Mouse (Mus musculus): ENCODE data around the gene Susd1.
A peak's percentile ranks its signal among the peaks of the same experiment; 100 is the strongest.

Susd1 gene

DNA sequence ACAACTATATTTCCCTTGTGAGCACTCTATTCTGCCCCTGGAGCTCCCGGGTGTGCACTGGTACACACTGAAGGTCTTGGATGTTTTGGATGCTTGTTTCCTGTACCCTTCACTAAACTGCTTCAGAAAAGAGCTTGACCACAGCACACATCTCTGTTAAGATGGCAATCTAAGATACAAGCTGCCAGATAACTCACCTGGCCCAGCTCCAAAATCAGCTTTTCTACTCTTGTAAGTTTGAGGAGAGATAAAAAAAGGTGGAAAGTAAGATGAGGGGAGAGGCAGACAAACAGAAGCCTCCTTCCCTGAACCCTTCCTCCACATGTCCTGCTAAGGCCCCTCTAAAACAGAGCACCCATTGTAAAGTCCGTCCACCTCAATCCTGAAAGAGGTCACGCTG is 115.7 kb downstream of the Susd1 start:
- DNase-seq (ENCODE audit: low read depth), result no peak

DNA sequence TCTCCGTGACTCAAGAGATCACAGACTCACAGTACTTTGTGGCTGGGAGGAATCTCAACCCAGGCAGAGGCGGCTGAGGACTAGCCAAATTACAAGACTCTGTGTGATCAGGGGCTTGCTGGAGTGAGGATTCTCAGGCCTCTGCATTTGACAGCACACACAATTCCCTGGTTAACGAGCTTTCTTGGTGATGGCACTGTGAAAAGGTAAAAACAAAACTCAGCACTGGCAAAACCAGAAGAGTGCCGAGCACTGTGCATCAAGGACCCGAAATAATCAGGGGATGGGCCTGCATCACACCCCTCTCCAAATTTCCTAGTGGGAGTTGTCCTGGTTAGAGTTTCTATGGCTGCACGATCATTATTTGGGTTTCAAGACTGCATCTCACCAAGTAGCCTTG is 116.4 kb downstream of the Susd1 start:
- DNase-seq (ENCODE audit: low read depth), result no peak

DNA sequence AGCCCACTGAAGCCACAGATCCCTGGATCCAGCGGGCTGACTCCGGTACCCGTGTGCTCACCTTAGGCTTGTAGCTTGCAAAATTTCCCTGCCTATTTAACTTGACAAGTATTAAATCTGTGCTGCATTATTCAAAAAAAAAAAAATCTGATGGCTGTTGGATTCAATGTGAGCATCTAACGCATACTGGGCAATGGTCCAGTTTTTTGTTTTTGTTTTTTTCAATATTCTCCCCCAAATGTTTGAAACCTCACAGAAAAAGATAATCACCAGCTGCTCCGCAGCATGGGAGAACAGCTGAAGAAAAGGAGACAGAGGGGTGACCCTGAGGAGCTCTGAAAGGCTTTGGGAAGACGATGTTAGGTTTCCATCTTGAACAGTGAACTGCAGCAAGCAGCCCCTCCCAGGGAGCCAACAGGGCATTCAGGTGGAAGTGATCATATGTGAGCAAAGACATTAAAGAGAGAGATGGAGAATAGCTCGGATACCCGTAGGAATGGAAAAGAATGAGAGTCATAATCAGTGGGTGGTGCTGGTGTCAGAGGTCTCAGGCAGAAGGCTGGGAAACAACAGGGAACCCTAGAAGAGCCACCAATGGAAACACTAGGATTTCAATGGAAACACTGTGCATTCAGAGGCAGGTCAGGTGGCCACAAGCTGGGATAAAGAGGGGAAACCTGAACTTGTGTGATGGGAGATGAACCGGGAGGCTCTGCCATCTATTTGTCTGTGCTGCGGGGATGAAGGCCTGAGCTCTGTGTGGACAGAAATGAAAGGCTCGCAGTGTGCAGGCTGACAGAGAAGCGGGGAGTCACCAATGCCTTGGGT is 117.0 kb downstream of the Susd1 start:
- no peak for DNase-seq (ENCODE audit: low read depth)

DNA sequence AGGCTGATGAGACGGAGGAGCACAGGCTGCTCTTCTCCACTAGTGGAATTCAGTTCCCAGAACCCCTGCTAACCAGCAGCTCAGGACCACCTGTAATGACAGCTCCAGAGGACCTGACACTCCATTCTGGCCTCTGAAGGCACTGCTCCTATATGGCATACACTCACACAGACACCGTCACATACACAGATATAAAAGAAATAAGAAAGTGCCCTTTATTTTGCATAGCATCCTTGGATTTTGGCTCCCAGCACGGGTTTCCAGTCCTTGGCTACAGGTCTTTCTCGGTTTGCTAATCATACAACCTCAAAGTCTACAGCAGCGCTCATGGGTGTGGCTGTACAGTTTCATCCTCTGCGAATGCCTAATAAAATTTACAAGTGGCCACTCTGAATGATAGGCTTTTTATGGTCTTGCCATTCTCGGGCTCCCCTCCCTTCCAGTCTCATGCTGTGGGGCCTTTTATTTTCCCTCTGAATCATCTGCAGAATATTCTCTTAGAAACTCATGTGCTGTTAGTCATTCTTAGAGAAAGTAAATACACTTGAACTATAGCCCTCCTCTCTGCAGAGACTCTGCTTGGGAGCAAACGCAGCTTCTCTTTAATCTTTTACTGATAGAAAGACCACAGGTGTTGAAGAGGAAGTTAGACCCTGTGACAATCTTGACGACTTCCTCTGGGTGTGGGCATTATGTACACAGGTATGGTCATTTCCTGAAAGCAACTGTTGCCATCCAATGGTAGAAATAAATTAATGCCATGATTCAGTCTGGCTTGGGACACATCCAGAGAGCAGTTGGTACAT is 119.1 kb downstream of the Susd1 start:
- DNase-seq (ENCODE audit: low read depth), result peak; percentile 70

DNA sequence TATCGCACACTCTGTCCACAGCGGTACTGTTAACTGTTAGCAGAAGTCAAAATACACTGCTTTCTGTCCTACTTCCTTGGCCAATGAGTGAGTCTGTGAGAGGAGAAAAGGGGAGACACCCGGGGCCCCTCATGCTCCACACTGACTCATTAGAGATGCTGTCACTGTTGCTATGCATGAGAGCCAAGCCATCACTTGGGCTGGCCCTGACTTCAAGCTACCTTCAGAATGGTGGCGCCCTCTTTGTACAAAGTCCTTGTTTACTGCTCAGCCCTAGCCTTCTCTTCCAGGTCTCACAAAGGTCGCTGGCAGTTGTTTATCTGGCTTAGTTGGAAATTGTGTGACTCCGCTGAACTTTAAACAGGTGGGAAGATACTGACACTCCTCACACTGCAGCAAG is 119.8 kb downstream of the Susd1 start:
- DNase-seq (ENCODE audit: low read depth), result no peak

DNA sequence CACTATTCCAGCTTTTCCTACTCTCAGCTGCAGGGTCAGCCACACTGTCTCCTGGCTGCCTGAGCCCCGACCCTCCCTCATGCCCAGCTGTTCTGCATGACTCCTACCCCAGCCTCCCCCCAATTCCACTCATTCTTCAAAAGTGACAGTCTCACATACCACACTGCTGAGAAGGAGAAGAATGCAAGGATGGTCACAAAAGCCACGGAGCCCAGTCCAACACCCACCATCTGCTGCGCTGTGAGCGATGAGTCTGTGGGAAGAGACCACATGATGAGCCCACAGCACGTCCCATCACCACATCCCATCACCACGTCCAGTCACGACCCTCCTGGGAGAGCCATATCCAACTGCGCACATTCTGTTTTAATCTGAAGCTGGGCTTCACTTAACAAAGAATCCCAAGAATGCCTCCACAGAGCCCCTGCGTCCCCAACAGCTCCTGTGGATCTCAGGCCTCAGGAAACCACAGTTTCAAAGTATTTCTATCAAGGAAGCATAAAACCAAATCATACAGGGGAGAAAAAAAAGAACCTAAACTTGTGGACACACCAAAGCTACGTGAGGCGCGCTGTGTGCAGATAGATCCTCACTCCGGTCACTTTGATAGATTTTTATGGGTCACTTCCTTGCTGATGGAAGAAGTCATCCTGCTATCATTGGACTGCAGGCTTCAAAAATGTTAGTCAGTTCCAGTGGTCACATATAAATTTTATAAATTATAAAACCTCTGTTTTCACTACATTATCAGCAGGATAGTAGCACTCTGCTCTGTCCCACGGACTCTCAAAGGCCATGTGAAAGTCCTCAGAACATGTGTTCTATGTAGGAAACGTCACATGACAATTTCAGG is 122.7 kb downstream of the Susd1 start:
- DNase-seq (ENCODE audit: low read depth), result peak; percentile 87

DNA sequence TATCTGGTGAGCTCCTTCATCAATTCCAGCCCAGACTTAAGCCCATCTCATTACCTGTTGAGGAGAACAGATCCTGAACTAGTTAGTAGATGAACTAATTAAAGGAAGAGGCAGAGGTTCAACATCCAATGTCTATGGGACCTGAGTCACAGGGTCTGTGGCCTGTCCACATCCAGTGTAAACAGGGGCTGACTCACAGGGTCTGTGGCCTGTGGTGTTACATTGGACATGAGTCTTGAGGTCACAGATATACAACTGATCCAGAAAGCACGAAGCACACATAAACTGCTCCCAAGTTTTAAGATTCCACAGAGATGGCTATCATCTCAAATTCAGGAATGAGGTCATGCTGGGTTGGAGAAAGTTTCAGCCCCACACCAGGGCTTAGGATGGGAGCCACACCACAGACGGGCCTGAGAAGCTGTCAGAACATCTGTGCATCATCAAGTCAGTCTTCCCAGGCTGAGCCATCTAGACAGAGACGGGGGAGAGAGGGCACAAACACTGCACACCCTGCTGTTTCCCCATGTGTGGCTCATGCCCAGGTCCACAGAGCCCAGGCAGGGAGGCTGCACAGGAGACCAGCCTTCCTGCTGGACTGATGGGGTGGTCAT is 123.4 kb downstream of the Susd1 start:
- peak; percentile 90 for DNase-seq (ENCODE audit: low read depth)

DNA sequence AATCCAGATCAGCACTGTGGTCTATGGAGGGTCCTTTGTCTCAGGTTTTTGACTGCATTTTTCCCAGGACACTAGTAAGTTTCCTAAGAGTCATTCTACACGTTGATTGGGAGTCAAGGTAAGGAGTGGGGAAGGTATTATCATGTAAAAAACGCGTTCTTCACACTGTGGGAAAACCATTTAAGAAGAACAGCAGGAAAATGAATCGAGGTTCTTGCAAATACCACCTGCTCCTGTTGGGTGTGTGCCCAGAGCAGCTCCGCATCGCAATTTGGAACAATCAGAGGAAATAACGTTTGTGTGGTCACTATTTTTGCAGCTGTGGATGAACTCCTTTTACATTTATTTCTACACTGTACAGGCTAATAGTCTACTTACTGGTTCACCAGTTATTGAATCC is 125.5 kb downstream of the Susd1 start:
- no peak for DNase-seq (ENCODE audit: low read depth)

DNA sequence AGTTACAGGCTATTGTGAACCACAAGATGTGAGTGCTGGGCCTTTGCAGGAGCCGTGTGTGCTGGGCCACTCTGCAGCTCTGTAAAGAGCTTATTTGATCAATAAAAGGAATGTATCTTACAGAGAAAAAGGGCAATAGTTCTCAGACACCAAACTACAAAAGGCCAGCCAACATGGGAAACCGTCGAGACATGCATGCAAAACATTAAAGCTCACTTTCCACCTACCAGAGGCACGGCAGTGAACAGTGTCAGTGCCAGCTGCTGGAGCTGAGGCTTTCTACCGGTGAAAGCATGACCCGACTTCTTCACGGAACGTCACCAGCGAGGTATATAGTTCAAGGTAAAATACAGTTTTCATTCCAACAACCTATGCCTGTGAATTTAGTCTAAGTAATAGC is 127.8 kb downstream of the Susd1 start:
- DNase-seq (ENCODE audit: low read depth), result no peak

DNA sequence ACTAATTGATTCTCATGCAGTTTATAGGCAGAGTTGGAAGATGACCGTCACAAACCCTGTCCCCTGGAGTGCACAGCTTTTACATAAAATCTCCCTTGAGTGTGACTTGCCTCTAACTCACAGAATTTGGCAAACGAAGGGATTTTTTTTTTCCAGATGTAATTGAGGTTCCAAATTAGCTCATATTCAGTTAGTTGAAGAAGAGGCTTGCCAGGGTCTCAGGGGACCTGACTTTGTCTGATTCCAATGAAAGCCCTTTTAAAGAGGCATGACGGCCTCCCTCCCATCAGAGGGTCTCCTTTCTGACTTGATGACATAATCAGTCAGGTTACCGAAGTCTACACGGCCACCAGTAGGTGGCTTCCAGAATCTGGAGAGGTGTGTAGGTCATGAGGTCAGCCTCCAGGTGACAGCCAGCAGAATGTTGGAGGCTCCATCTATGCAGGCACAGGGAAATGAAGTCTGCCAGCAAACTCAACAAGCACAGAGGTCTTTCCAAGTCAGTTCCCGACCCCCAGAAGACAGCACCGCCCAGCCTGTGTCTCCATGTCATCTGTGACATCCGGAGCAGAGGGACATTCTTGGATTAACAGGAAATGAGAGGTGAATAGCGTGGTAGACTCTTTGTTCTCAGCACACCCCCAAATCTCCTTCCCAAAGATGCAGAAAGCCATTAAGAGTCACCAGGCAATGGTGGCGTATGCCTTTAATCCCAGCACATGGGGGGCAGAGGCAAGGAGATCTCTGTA is 130.4 kb downstream of the Susd1 start:
- no peak for DNase-seq (ENCODE audit: low read depth)

DNA sequence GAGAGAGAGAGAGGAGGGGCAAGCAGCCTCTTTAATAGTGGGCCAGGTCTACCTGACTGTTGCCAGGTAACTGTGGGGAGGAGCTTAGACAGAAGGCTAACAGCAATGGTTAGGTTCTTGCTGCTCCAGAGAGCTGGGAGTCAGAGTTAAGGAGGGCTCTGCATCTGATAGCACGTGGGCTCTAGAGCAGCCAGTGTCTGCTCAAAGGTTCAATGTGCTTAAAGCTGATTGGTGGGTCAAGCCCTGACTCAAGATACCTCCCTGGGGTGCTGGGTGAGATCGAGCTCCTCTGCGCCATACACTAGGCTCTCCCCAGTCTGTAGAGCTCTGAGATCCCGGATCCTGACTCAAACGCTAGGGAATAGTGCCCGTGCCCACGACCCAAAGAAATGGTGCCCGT is 136.0 kb downstream of the Susd1 start:
- no peak for DNase-seq (ENCODE audit: low read depth)

DNA sequence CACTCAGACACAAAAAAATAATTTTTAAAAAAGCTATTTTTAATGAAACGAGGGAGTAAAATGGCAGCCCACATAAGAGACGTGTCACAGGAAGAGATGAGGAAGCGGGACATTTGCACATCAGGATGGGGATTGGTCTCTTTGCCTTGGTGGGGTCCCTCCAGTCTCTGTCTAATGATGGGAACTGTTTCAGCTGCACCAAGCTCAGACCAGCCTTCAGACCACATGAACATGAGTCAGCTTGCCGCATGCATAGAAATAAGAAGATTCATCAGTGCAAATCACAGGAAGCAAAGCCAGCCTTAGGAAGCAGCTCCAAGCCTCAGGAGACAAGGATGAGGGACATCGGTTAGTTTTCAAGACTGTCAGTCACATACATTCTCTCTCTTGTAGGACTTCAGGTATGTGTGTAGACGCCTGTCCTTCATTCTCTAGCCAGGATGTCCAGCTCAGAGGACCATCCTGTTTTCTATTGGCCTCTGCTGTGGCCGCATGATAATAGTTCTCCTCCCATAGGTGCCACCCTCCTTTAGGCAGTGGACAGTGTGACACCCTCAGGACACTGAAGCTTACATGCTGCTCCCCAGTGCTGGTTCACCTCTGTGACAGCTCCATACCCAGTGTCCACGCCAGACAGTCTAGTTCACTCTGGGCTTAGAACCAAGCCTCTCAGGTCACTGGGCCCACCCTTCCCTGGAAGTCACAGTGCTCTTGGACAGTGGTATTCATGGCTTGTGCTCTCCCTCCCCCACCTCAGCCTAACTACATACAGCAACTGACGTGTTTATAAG is 137.2 kb downstream of the Susd1 start:
- no peak for DNase-seq (ENCODE audit: low read depth)

DNA sequence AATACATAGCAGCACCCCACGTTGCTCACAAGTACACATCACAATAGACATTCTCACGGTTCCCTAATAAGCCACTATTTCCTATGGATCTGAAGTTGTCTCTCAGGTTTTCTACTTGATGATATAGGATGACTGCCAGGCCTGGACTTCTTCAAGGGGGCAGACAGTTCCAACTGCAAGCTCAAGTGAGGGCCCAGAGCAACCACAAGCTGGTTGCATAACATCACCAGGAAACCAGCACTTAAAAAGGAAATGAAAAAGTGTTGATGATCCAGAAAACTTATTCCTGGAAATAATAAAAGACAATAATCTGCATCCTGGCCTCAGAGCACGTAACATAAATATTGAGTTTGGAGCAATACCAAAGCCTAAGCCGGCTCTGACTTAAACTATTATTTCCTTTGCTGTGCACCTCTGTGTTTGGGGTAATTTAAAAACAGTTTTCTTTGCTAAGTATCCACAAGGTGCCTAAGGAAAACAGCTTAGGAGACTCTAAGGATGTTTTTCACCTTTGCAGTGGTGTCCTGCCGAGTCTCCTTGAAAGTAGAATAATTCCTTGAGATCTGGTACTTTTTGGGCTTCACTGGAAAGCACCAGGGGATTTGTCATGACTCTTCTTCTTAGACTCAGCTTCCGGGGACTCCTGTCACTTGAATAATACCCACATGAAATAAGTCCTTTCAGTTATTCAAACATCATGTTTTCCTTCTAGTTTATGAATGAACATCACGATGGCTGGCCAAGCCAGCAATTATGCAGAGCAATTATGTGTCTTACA is 139.5 kb downstream of the Susd1 start:
- no peak for DNase-seq (ENCODE audit: low read depth)

DNA sequence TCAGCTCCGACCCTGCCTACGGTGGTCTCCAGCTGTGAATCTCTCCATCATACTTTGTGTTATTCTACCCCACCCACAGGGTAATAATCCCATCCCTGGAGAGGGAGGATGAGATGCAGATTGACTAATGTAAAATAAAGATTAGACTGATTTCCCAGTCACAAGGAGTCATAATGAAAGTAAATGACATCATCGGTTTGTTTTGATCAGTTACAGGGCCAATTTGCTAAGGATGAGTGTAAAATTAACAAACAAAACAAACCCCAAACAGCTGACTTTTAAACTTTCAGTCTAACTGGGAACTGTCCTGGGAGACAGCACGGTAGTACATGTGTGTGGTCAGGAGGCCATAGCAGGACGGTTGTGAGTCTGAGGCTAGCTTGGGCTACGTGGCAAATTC is 143.3 kb downstream of the Susd1 start:
- DNase-seq (ENCODE audit: low read depth), result no peak

DNA sequence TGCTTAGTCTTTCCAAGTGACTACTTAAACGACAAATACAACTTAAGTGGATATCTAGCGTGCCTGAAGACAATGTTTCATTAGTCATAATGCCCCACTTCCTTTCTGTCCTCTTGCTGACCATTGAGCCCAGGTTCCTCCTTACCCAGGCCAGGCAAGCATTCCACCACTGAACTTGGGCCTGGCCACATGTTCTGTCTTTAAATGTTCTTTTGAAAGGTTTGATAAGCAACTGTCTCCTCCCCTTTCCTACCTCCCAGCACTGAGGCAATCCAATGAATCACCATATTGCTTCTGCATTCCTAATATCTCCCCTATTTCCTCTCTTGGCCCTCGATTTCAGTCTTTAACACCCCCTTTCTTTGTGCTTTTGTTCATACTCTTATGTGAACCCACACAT is 143.8 kb downstream of the Susd1 start:
- no peak for DNase-seq (ENCODE audit: low read depth)

DNA sequence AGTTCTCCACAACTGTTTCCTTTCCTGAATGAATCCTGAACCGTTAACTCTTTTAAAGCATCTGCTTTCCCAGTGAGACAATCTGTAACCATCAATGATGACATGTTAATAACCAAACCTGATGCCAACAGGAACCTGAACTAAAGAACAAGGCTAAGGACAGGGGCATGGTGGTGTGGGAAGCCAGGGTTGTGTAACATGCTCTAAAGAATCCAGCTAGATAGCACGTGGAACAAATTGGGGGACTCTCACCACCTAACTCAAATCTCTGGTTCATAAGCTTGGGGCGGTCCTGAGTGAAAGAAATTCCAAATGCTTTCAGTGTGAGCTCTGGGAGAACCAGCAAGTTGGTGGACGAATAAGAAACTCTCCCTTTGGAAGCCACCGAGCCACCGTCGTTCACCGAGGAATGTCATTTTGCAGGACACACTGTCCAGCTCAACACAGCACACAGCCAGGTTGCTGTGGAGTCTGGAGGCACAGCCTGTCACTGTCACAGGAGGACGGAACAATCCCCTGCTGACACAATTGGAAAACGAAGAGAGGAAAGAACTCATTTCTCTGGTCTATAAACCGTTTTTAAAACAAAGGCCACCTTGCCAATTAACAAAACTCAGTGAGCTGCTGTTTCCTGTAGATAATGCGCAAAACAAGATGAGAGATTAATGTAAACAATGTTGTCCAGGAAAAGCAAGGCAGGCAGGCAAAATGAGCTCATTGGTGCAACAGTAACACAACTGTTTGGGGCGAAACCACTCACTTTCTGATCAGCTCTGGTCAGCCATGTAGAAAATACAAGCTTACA is 146.3 kb downstream of the Susd1 start:
- DNase-seq (ENCODE audit: low read depth), result no peak

DNA sequence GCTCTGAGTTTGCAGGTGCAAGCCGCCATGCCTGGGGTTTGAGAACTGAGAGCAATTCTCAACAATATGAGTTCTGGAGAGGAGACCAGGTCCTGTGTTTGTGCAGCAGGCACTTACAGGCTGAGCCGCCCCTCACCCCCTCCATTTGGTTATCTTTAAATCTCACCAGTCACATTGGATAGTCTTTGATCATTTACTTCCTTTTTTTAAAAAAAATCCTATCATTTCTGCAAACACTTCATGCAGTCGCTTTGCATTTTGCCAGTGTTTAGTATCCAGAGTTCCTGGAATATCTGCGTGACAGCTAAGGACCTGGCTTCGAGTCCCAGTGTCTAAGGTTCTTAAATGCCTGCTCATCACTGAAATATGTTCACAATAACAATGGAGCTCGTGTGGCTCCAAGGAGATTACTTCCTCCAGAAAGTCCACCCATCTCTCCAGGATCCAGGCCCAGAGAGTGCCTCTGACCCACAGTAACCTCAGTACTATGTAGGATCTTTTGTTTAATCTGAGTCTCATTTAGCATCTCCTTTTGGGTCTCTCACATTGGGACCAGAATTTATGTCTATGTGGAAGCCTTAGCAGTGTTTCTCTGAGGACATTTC is 147.4 kb downstream of the Susd1 start:
- no peak for DNase-seq (ENCODE audit: low read depth)

DNA sequence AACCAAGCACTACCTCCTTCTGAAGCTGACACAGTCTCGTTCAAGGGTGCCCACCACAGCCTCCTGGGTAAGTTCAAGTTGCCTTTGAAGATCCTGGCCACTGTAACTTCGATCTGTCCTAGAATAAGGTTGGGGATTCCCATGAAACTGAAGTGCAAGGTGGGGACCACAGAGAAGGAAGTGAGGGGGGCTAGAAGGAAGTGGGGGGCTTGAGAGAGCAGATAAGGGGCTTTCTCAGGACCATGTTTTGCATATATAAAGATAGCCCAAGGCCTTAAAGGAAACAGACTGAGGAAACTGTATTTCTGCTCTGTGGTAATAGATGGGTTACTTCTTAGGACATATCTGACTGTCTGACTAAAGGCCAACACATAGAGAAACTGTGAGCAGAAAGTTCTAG is 151.3 kb downstream of the Susd1 start:
- DNase-seq (ENCODE audit: low read depth), result no peak
